Mouse (Mus musculus) heart, postnatal 25 days (tissue): ENCODE data around the gene Vasp. TPM values are rescaled to one million over a fixed set of nuclear protein-coding genes. Genes with fewer than 3 reads are reported as not detected.
A peak's percentile ranks its signal among the peaks of the same experiment; 100 is the strongest.

ENCODE experiments used
- DNase-seq: peaks from one replicate; pipeline ENCODE4 v3.0.0; 2022; ENCODE audit warnings: low spot score
- intact Hi-C: fragments of 180-260 bp; cut with DNase I; formaldehyde crosslinking; loops from one replicate; pipeline ENCODE4 v1.15.1; 2025
- total RNA-seq, 2 experiments: library from RNA; stranded (reverse); gene quantifications; 2 replicates each; pipeline ENCODE4 v1.2.3; 2021

Gene Vasp
- total RNA-seq, 2 experiments from 2014 or later = 35.7 to 39.4 TPM

DNA sequence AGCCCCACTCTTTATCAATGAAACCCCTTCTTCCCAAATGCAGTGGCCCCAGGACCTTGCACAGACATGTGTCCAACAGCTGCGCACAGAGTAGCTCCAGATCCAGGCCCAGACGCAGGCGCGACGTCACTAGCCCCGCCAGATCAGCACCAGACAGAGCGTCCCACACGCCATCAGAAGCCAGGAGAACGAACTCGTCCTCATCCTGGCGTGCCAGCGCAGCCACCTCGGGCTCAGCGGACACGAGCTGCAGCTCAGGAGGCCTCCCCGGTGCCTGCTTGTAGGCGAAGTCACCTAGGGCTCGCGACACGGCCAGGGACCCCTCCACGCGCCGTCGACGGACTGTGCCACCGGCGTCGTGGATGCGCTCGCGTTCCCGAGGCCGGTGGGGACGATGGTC, 7.4 kb upstream of the Vasp start:
- intact Hi-C loops = no loop called here
- DNase-seq = no peak

DNA sequence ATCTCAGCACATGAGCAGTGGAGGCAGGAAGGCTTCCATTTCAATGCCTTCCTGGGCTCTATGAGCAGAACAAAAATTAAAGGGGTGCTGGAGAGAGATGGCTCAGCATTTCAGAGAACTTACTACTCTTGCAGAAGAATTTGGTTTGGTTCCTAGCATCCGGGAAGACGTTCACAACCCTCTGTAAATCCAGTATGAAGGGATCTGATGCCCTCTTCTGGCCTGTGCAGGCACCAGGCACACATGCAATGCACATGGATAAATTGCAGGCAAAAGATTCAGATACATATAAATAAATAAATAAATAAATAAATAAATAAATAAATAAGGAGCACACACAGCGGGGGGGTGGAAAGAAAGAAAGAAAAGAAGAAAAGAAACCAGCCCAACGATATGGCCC, 4.6 kb upstream of the Vasp start:
- intact Hi-C loops = no loop called here

DNA sequence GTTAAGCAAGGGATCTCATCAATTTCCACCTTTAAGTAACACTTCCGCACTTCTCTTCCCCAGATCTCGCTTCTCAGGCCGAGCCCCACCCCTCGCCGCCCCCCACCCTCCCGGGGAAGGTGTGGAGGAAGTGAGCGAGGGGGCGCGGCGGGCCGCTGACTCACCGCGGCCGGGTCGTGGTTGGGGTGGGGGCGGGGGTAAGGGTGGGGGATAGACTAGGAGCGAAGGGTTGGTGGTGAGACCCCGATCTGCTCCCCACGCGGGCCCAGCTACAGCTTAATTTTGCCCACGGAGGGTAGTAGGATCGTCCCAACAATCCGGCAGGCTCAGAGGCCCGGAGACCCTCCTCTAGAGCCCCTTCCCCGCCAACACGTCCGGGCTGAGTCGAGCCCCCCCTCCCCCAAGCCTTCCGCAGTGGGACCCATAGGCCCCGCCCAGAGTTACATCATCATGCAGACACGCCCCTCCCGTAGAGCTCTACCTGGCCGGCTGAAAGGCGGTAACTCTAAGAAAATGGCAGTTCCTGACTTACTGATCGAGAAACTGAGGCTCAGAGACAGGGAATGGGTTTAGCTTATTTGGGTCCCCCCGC, 652 bp upstream of the Vasp start:
- intact Hi-C loops = no loop called here
- no peak for DNase-seq

More for the DNA sequence above, 4.6 kb upstream of the Vasp start:
- DNase-seq = no peak

DNA sequence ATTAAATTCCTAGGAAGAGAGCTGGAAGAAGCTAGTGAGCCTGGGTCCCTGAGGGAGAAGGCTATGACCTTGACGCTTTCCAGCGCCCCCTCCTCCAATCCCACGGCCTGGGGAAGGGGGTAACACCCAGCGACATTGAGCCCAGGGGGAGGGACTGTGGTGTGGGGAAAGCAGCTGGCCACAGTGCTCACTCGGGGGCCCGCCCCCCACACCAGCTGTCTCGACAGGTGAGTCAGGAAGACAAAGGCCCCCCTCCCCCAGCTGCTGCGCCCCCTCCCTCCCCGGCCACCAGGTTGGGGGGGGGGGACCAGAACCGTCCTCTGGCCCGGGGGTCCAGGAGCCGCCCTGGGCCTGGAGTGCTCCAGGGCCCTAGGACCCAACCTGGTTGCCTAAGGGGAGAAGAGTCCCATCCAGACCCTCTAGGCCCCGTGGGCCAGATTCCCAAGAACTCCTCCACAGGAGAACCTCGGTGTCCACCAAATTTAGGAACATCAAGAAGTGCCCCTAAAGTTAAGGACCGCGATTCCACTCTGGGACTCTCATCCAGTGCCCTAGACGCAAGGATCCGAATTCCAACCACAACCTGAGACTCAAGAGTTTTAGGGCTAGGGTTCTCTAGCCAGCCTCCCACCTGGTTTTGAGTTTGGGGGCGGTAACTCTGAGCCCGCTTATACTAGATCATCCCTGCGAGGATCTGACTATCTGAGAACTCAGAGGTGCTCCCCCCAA, 944 bp downstream of the Vasp start:
- intact Hi-C loops = no loop called here
- no peak for DNase-seq

DNA sequence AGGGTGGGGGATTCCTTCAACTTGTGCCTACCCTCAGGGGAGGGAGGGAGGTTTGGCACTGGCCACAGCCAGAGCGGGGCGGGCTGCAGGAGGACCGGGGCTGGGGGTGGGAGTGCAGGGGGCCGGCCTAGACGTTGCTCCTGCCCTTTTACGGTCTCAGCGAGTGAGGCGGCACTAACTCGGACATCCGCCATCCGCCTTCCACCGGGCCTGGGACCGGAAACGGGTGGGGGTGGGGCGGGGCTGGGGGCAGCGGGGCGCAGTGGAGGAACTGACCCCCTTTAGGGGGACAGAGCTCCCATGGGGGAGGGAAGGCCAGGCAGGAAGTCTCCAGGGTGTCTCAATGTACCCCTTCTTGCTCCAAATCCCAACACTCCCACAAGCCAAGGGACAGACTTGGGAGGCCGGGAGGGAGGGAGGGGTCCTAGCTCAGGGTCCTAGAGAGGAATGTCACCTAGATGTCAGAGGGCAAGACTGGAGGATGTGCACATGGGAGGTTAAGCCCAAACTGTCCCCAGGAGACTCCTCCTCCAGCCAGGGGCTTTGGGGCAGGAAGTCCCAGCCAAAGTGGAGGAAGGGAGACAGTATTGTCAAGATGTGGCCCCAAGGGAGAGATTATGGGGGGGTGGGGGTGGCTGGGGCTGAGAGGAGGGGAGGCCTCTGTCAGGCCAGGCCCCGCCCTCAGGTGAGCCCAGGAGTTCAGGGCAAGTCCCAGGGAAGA, 1.7 kb downstream of the Vasp start:
- peak; percentile 64 for DNase-seq
- intact Hi-C loops = no loop called here

DNA sequence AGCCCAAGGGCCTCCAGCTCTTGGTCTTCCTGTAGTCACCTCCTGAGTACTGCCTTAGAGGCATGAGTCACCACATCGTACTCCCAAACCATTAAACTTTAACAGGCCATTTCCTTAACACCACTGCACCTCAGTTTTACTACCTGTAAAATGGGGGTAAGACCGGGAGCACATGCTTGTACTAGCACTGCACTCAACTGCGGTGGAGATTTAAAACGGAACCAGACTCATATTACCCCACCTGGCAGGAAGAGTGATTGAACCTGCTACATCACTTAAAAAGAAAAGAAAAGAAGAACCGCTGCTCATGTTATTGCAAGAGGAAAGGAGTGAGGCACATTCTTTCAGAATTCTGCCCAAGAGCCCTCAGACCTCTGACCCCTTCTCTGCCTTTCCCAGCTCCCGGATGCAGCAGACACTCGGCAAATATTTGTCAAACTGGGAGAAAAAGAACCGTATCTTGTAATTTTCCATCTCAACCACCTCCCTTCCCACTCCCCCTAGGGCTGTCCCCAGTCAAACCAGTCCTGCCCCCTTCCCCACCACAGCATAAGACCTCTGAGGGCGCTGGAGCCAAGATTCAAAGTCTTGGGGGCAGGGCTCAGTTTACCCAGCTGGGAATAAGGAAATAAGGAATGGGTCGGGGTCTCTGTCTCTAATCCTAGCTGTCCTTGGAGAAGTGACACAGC, 2.5 kb downstream of the Vasp start:
- DNase-seq = no peak

DNA sequence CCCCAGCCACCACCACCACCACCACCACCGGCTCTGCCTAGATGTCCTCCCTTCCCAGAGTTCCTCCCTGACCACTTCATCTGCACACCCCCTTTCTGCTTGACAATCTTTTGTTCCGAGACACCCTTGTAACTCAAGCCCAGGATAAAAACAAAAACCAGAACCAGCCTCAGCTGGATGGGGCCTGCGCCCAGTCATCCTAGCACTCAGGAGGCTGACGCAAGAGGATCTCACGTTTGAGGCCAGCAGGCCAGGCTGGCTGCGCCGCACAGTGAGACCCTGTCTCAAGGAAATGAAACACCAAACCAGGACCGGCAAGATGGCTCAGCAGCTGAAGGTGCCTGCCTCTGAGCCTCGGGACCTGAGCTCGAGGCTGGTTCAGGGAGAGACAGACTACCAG, 4.6 kb downstream of the Vasp start:
- intact Hi-C loops = no loop called here
- no peak for DNase-seq

More for the DNA sequence above, 2.5 kb downstream of the Vasp start:
- intact Hi-C loops = no loop called here

DNA sequence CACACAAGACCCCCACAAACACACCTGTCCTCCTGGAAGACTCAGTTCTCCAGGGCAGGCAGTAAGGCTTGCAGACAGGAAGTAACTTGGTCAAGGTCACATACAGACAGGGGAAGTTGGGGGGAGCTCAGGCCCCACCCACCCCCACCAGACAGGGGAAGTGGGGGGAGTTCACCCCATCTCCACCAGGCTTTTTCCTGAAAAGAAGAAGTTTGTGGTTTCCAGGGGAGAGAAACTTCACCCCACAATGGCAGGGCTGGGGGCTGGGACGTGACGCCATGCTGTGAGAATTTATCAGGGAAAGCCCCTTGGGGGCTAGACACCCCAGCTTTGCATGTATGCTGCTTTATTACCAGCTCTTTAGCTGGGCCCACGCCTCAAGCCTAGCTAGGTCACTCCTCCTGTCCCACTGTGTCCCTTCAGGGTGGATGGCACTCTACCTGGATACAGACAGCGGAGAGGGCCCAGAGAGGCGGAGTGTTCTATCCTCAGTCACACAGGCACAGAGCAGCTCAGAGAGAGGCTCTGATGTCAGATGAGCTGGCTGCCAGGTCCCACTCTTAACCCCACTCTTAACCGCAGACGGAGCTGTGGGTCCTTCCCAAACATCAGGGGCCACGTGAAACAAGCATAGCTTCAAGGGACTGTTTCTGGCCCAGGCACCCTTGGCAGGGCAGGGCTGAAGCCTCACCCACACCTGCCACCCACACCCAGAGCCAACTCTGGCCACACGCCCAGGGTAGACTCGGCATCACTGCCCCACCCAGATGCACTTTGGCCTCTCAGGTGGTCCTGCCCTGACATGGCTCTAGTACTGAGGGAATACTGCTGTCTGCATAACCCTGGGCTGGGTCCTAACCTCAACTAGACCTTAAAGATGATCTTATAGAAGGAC, 5.4 kb downstream of the Vasp start:
- DNase-seq = no peak
- intact Hi-C loops = no loop called here

DNA sequence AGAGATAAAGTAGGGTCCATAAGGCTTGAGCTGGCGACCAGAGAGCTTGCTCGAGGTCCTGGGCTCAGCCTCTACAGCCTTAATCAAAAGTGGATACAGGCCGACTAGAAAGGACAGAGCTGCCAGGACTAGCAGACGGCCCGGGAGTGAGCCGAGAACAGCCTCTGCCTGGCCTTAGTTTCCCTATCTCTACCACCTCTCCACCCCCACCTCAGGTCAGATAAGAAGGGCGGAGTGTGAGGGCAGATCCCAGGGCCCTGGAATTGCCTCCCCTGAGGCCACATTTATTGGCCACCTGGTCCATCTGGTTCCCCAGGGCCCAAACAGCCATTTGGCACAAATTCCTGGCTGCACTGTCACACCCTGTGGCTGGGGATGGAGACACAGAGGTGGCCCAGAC, 6.5 kb downstream of the Vasp start:
- intact Hi-C loops = no loop called here
- no peak for DNase-seq

DNA sequence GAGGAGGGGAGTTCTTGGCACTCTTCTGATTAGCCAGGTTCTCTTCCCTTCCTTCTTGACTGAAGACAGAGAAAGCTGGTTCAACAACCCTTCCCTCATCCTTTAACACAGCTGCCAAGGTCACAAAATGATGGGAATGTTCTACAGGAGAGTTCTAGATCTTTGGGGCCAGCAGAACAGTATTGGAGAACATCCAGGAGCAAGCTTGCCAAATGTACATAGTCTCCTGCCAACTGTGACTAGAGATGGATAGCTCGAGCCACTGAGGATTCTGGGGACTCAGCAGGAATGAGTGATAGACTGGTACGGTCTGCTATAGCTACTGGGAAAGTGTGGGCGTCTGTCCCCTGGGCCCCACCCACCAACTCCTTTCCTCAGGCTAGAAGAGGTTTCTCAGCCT, 13.3 kb downstream of the Vasp start:
- intact Hi-C loops = no loop called here
- no peak for DNase-seq

DNA sequence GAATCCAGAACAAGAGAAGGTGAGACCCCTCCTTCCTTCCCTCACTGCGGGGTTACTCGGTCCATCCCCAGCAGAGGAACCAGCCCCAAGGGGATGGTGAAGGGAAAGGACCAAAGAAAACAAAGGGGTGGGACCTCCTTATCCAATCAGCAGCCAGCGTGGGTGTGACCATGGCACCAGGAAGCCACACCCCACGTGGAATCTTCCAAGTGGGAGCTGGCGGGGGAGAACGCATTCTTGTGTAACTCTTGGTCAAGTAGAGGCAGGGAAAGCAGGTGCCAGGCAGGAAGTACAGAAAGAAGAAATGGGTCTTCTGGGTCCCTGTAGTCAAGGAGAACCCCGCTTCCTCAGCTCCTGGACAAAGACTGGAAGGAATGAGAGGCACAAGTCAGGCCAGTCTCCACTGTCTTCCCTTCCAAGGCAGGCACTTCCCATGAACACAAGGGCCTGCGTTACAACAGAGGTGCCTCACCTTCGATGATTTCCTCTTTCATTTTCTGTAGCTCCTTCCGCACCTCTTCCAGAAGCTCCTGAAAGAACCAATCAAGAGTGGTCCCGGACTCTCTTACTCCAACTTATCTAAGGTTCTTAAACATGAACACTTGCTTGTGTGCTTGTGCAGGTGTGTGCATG, 14.1 kb downstream of the Vasp start:
- DNase-seq = peak; percentile 63
- intact Hi-C loops = no loop called here

DNA sequence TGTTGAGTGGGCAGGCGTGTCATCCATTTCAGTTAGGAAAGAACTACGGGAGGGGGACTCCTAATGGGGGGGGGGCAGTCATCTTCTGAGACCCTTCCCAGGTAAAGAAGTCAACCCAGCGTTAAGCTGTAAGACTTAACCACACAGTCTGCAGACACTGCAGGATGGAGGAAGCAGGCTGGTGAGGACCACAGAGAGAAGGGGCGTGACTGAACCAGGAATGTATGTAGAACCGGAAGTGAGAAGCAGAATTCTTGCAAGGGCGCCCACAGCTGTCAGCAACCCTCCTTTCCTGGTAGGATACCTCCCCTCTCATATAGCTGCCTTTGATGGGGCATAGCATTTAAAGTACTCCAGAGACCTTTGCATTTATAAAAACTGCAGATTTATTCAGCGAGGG, 15.1 kb downstream of the Vasp start:
- intact Hi-C loops = no loop called here
- DNase-seq = no peak

DNA sequence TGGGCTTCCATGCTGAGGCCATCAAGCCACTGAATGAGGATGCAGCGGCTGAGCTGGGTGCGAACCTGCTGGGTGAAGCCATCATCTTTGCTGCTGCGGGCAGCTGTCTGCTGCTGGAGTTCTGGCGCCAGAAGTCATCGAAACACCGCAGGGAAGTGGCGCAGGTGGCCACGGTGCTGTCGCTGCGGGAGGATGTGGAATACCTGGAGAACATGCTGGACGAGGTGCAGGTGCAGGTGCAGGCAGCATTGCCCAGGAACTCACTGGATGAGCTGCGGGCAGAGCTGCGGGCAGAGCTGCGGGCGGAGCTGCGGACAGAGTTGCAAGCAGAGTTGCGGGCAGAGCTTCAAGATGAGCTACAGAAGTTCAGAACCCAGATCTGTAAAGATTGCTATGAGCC, 16.2 kb downstream of the Vasp start:
- intact Hi-C loops = no loop called here
- DNase-seq = no peak

DNA sequence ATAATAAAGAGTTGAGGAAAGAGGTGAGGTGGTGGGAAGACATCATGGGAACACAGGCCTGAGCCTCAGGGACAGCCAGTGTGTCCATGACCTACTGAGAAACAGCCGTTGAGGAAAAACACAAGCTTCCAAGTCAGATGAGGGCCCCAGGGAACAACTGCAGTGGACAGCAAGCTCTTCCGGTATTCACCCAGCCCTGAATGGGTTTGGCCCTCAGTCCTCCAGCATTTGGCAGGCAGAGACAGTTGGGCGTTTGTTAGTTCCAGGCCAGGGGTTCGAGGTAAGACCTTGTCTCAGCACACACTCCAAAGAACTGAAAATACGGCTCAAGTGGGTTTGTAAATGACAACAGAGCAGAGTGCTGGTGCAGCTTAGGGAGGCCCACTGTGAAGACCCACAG, 18.2 kb downstream of the Vasp start:
- intact Hi-C loops = no loop called here

DNA sequence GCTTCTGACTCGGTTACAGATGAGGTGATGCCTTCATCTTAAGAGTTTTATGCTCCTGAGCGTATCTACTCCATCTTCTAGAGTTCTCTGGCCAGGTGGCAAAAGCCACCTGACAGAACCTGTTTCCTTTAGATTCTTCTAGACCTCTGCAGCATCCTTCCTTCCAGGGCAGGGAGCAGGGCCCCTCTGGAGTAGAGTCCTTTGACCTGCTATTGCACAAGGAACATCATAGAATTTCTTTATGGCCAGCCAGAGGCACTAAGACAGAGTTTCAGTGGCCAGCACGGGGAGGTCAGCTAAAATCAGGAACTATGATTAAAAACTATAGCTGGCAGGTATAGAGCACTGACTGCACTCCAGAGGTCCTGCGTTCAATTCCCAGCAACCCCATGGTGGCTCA, 19.5 kb downstream of the Vasp start:
- intact Hi-C loops = no loop called here
- no peak for DNase-seq

More for the DNA sequence above, 18.2 kb downstream of the Vasp start:
- DNase-seq = no peak

DNA sequence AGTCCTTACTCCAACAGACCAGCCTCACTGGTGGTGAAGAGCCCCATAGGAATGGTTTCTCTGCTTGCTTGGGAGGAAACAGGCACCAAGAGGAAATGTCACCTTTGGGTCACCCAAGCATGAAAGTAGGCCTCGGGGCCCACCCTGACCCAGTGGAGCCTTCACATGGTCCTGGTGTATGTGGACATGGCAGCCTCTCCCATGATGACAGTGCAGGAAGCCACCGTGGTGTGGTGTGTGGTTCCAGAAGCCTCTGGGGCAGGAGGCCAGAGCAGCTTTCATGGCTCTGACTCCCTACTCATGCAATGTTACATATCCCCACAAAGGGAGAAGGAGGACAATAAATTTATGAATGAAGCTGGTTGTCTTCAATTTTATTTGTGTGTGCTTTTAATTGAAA, 24.1 kb downstream of the Vasp start:
- intact Hi-C loops = no loop called here
- DNase-seq = no peak

DNA sequence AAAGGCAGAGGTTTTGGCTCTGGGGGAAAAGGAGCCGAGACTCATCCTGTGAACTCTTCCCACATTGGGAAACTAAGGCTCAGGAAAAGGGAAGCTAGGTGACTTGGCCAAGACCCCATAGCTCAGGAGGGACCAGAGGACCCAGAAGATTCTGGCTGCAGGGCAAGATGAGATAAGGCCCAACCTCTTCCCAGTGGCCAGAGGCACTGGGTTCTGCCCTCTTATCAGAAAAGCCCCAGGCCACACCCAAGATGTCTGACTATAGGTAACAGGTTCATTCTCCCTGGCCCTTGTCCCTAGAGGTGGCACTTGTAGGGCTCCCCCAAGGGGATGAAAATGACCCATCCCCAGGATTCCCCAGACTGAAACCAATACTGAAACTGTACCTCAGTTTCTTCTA, 24.8 kb downstream of the Vasp start:
- no peak for DNase-seq
- intact Hi-C loops = no loop called here

DNA sequence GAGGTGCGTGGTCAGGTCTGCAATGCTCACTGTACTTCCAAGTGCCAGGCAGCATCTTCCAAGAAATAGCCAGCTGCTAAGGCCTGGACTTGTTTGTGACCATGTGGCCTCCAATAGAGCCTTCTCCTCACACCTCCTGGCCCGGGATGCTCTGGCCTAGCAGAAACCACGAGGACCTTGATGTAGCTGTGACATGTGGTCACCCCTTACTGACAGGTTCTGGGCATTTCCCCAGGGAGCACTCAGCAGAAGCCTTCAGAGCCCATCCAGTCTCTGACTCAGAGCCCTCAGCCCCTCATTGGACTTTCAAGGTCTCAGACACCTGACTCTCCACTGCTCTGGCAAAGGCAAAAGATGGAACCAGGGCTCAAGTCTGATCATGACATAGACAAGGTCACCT, 26.5 kb downstream of the Vasp start:
- intact Hi-C loops = no loop called here
- DNase-seq = no peak

DNA sequence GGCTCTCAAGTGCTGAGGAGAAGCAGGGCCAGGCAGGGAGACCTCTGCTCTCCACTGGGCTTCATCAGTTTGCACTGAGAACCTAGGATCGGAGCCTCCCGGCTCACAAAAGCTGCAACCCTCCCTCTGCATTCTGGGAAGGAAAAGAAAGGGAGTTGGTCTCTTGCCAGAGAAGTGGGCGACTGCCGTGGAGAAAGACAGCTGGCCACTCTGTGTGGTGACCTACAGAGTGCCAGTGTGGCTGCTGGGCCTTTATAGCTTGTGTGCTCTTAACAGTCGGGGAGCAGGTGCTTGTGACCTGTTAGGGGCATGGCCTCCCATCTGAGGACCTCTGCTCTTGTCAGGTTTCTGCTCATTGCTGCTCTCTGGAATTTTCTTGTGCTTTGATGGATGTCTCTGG, 27.8 kb downstream of the Vasp start:
- DNase-seq = no peak
- intact Hi-C loops = no loop called here
